Mouse (Mus musculus) CH12.LX (cell line): ENCODE results near the gene Gnb1.

Source experiments
- CTCF ChIP-seq, 2 experiments: IDR thresholded peaks in 1 of 2; conservative IDR thresholded peaks in 1 of 2; 2 replicates each; pipeline ENCODE4 v1.5.1; 2011 to 2012; ENCODE audit warnings: low read depth in 2 of 2, low read length in 2 of 2, improper control_type of control experiment in 1 of 2, inconsistent platforms in 1 of 2, mild to moderate bottlenecking in 1 of 2, moderate library complexity in 1 of 2
- POLR2A ChIP-seq: IDR thresholded peaks from 2 replicates; pipeline ENCODE4 v1.6.1; 2011; ENCODE audit warnings: low read depth, mild to moderate bottlenecking, improper control_type of control experiment, low read length
- SMC3 ChIP-seq: IDR thresholded peaks from 2 replicates; pipeline ENCODE4 v1.6.1; 2011; ENCODE audit warnings: low read depth, low read length, improper control_type of control experiment
- TBP ChIP-seq: conservative IDR thresholded peaks from 2 replicates; pipeline ENCODE4 v1.6.1; 2011; ENCODE audit warnings: low read depth, low read length, improper control_type of control experiment
- TCF12 ChIP-seq: IDR thresholded peaks from 2 replicates; pipeline ENCODE4 v1.6.1; 2014; ENCODE audit warnings: low read depth, mild to moderate bottlenecking, inconsistent platforms, low read length, improper control_type of control experiment
- UBTF ChIP-seq: IDR thresholded peaks from 2 replicates; pipeline ENCODE4 v1.6.1; 2012; ENCODE audit warnings: low read depth, mild to moderate bottlenecking, inconsistent platforms, low read length, improper control_type of control experiment, moderate library complexity
- ZC3H11A ChIP-seq: IDR thresholded peaks from 2 replicates; pipeline ENCODE4 v1.6.1; 2012; ENCODE audit warnings: low read depth, mild to moderate bottlenecking, inconsistent platforms, low read length, improper control_type of control experiment
- ZMIZ1 ChIP-seq: IDR thresholded peaks from 2 replicates; pipeline ENCODE4 v1.6.1; 2012; ENCODE audit warnings: low read depth, mild to moderate bottlenecking, inconsistent platforms, low read length, improper control_type of control experiment

- TF ChIP-seq UBTF (no peak), SMC3 (no peak), POLR2A (no peak), TCF12 (no peak), TBP (no peak), ZC3H11A (no peak), CTCF (conservative IDR thresholded peaks at IDR 0.05 in 1 of 2, IDR thresholded peaks at IDR 0.05 in 1 of 2; ENCODE audit: low read depth in 2 of 2, low read length in 2 of 2) (no peak), ZMIZ1 (no peak)
Measured at GRCm38 (mm10) chr4:155494891-155495290, 3.7 kb downstream of the Gnb1 start.
